14 mouse cellular contexts compared by ENCODE assay signal in genomic region chr19:34287221-34287620, GRCm38 (mm10).
"Had no signal": no experiment of that assay in that cellular context is flagged by ENCODE, and none has a peak within 500 bp of the region (broad histone marks: within the 10 kb centered on the region; RNA-seq: fewer than 3 reads in every experiment).

No protein-coding gene starts in this region.

- DNase-seq: kidney, postnatal 25 days; lung, adult 2 months; lung, postnatal 4 days; midbrain, embryonic 14.5 days had no signal

- H3K4me2 ChIP-seq: kidney, embryonic 15.5 days; liver, embryonic 11.5 days; liver, embryonic 15.5 days; neural tube, embryonic 12.5 days had no signal

- H3K4me3 ChIP-seq: kidney, embryonic 15.5 days; left cerebral cortex, adult 2 months; limb, embryonic 10.5 days; liver, embryonic 15.5 days; midbrain, embryonic 10.5 days; myocyte; neural tube, embryonic 12.5 days had no signal

- H3K27me3 ChIP-seq: neural tube, embryonic 12.5 days had no signal

- H3K27ac ChIP-seq: kidney, embryonic 15.5 days; left cerebral cortex, adult 2 months; limb, embryonic 10.5 days; liver, embryonic 15.5 days; midbrain, embryonic 10.5 days; neural tube, embryonic 12.5 days; stomach, postnatal 0 days had no signal

- ATAC-seq: lung, postnatal 0 days had no signal

- H3K36me3 ChIP-seq: kidney, embryonic 15.5 days; limb, embryonic 10.5 days; liver, embryonic 15.5 days; midbrain, embryonic 10.5 days; neural tube, embryonic 12.5 days had no signal

- H3K4me1 ChIP-seq: liver, embryonic 15.5 days had no signal

- H3K9ac ChIP-seq: kidney, embryonic 15.5 days; liver, embryonic 15.5 days; neural tube, embryonic 12.5 days had no signal

- H3K9me3 ChIP-seq: kidney, embryonic 15.5 days; limb, embryonic 10.5 days; liver, embryonic 15.5 days; midbrain, embryonic 10.5 days; neural tube, embryonic 12.5 days had no signal
